Mouse (Mus musculus): Measurements from ENCODE around the gene Tcn2.

DNA sequence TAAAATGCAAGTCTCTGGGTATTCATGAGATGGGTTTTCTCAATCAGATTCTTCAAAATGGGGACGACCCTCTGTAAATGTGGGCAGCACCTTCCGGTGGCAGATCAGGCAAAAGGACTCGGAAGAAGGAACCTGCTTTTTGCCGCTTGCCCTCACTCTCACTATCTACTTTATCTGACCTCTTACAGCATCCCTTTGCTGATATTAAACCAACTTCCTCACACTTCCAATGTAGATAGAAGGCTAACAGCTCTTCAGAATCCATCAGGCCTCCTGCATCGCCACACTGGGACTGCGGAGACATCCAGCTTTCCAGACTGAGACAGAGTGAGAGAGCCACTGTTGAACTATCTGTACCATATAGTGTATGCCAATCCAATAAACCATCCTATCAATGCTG lies 9.2 kb downstream of the Tcn2 start:
- TF ChIP-seq POLR2A (IDR thresholded peaks at IDR 0.05; ENCODE audit: insufficient read length, low read depth), result no peak
- no peak for TF ChIP-seq CEBPB (IDR thresholded peaks at IDR 0.05; ENCODE audit: insufficient read depth, poor library complexity, severe bottlenecking)
- no peak for TF ChIP-seq MAX (IDR thresholded peaks at IDR 0.05; ENCODE audit: low read depth)
- TF ChIP-seq TCF12 (IDR thresholded peaks at IDR 0.05; ENCODE audit: insufficient read depth, poor library complexity, severe bottlenecking), result no peak
- no peak for TF ChIP-seq SRF (IDR thresholded peaks at IDR 0.05; ENCODE audit: control insufficient read depth, insufficient read length, low read depth)
- TF ChIP-seq MYOG (IDR thresholded peaks at IDR 0.05; ENCODE audit: control insufficient read depth in 1 of 3, insufficient read depth in 1 of 3, insufficient read length in 2 of 3, low read depth in 2 of 3), result no peak
- TF ChIP-seq TCF3 (IDR thresholded peaks at IDR 0.05; ENCODE audit: insufficient read length, low read depth), result no peak
- no peak for TF ChIP-seq E2F4 (IDR thresholded peaks at IDR 0.05; ENCODE audit: insufficient read depth)
- no peak for TF ChIP-seq USF1 (IDR thresholded peaks at IDR 0.05; ENCODE audit: low read depth)
- TF ChIP-seq POLR2AphosphoS2 (IDR thresholded peaks at IDR 0.05; ENCODE audit: insufficient read length, low read depth), result no peak
